Mouse (Mus musculus): ENCODE results near the gene Plp1.

DNA sequence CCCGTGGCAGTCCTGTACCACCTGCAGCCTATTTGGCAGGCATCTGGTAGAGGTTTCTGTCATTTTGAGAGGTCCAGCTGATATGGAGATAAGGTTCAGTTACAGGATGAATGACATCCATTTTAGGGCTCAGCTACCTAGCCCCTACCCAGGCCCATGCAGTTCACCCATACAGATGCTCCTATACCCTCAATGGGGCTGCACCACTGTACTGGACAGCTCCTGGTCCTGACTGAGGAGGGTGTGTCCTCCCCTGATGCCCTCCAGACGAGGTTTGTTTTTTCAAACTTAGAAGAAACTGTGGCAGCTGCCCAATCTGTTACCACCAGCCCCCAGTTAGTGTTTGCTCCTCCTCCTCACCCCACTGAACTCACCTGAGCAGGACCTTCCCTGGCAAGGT is 43.2 kb upstream of the Plp1 start:
- TF ChIP-seq CTCF (IDR thresholded peaks at IDR 0.05), result no peak
- no peak for TF ChIP-seq POLR2A (IDR thresholded peaks at IDR 0.05; ENCODE audit: insufficient read depth, low read depth, low read length)
- TF ChIP-seq EP300 (IDR thresholded peaks at IDR 0.05; ENCODE audit: insufficient read depth, low read depth, low read length), result no peak

Data from heart, adult 2 months (tissue).